Mouse (Mus musculus) gastrocnemius, postnatal 36 days (tissue): ENCODE results near the gene Stat3. TPM values are rescaled to one million over a fixed set of nuclear protein-coding genes. Genes with fewer than 3 reads are reported as not detected.

Source experiments
- DNase-seq, 2 experiments: peaks; one replicate each; pipeline ENCODE4 v3.0.0; 2022
- intact Hi-C: fragments of 180-260 bp; cut with DNase I; formaldehyde crosslinking; loops from one replicate; pipeline ENCODE4 v1.15.1; 2025
- total RNA-seq, 2 experiments: library from RNA; stranded (reverse); gene quantifications; 2 replicates each; pipeline ENCODE4 v1.2.3; 2021

Stat3 gene
- total RNA-seq, 2 experiments from 2014 or later, result 38.8 to 42.9 TPM

DNA sequence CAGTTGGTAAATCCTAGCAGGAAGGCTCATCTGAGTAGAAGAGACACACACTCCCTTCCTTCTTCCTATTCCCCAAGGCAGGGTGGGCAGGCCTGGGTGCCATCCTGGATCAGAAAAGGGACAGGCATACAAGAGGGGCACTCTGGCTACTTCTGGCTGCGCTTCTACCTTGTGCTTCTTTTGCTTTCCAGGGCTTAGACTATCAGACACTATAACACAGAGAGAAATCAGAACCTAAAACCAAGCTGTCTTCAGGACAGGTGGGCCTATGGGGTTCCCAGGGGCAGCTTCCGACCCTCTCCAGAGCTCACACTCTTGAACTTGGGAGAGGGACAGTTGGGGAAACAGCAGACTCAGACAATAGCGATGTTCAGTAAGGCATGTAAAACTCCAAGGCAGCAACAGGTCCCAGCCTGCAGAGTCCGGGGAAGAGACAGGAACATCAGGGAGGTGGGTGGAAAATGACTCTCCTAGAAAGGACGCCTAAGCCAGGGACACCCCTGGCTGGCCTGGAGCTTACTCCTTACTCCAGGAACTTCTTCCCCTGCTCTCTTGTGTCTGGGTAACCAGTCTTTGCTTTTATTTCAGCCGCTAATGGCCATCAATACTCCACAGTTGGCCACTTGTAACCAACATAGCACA lies 25.7 kb upstream of the Stat3 start:
- DNase-seq, result no peak
- intact Hi-C loops, result no loop called here

DNA sequence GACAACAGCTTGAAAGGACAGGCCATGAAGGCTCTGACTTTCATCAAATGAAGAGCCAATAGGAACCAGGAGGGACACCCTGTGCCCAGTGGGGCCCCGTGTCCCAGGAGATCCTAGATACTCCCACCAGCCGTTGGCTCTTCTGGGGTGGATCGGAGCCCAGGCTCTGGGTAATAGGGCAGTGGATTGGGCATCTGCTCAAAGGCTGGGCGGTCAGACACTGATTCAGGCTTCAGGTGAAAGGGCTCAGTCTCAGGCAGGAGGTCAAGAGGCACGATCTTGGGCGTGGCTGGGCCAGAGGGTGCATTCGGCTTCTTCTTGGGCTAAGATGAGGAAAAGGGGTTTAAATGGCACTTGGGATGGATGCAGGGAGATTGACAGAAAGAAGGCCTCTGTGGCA lies 24.8 kb upstream of the Stat3 start:
- DNase-seq, result no peak
- intact Hi-C loops, result no loop called here

DNA sequence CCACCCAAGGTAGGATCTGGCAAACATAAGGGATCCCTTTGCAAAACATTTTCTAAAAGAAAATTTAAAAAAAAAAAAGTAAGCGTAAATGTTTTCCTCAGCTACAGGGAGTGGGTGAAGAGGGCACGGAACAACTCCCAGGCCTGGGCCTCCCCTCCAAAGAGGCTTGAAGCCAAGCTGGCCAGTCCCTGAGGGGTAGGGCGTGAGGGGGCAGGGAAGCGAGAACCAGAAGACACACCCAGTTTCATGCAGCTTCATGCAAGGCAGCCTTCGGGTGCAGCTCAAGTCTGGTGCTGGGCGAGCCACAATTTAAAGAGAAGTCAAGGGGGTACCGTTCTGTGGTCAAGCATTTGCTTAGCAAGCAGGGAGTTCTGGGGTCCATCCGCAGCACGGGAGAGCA lies 24.3 kb upstream of the Stat3 start:
- intact Hi-C loops, result no loop called here
- DNase-seq, result peak; percentile 64 to 70

DNA sequence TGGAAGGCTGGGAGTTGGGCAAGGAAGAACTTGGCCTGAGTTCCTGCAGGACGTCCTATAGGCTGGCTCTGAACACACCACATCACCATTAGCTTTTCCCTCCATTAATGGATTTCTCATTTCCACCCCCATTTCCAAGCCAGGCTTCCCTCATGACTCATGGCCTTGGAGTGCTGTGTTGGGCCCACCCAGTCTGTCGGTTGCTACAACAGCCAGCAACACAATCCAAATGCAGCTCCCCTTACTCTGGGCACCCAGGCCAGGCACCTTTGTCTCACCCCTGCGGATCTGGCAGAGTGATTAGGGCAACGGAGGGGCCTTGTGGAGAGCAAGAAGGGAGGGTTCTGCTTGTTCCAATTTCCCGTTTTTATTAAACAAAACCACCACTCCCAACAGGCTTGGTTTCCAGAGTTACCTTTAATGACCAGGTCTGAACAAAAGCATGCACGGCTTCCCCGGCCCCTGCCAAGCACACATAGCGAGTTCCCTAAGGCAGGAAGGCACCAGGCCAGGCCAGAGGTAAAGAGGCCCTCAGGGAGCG lies 23.1 kb upstream of the Stat3 start:
- peak; percentile 55 to 75 for DNase-seq
- intact Hi-C loops, result no loop called here

DNA sequence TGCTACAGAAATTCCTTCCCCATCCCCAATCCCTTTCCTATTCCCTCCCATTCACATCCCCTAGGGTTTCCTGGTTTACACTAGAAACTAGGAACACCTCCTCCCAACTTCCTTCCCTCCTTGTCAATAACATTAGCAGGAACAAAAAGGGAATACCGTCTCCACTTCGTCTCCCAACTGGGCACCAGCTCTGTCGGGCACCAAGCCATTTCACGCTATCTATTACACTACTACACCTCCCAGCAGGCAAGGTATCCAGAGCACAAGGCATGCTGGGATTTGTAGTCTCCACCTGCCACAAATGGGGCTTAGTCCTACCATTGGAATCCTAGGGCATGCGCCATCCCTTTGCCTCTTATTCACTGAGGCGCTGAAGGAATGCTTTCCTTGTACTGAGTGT lies 21.2 kb upstream of the Stat3 start:
- peak; percentile 62 to 78 for DNase-seq
- intact Hi-C loops, result no loop called here

DNA sequence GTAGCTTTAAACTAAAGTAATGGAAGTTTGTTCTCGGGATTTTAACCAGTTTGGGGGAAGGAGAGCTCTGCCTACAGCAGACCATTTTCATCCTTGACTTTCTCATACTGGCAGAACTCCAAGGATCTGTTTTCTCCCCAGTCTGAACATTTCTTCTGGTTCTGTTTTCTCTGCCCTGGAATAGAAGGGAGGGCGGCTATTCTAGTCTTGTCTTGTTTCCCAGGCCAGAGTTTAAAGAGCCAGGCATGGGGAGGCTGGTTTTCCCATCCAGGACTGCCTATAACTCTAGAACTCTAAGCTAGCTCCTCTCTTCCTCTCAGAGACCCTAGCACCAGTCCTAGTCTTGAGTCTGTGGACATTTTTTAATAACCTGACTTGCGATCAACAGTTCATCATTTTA lies 20.5 kb upstream of the Stat3 start:
- intact Hi-C loops, result loop anchor here (5.0 to 10.0 kb wide), 3 partner anchors 128 to 245 kb away; partner anchors contain the start of genes Hcrt, Hspb9 and Kat2a
- DNase-seq, result no peak

DNA sequence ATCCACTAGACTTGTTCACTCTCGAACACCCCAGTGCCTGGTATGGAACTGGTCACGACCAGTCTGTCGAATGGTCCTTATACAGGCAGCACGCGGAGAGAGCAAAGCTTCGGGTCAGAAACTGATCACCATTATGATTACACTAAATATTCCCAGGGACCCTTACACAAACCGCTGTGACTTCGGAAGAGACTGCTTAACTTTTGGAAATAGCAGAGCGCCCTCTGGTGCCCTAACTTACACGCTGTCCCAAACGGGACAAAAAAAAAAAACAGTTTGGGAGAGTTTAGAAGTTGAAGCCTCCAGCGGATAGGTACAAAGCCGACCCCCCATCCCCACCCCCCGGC lies 20.1 kb upstream of the Stat3 start:
- peak in 1 of 2 experiments; percentile 58 for DNase-seq

DNA sequence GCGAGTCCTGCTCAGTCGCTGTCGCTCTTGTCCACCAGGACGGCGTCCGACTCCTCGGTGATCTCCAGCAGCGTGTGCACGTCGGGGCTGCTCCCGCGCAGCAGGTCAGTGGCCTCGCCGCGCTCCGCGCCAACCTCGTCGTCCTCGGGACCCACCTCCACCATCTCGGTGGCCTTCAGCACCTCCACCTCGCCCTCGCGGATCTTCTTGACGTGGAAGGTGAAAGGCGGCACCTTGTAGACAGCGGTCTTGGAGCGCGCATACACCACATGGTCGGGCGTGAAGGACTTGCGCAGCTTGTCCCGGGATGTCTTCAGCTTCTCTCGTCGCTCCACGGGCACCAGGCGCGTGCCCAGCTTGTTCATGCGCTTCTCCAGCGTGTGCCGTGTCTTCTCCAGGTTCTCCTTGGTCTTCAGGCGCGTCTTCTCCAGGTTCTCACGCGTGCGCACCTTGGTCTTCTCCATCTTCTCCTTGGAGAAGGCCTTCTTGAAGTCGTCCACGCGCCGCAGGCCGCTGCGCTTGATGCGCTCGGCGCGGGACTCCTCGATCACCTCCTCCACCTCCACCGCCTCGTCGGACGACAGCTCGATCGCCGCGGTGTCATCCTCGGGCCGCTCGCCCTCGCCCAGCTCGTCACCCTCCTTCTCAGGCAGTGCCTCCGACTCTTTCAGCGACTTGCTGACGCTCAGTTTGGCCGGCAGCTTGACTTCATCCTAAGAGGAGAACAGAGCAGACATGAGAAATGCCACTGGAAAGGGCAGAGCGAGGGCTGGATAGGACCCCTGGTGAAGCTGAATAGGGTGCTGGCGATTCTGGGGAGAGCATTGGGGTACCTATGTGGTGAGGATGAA lies 19.5 kb upstream of the Stat3 start:
- no peak for DNase-seq
- intact Hi-C loops, result loop anchor here (5.0 to 10.0 kb wide), 3 partner anchors 127 to 244 kb away; partner anchors contain the start of genes Hcrt, Hspb9 and Kat2a

More for the DNA sequence above, 20.1 kb upstream of the Stat3 start:
- intact Hi-C loops, result loop anchor here (5.0 to 10.0 kb wide), 3 partner anchors 127 to 245 kb away; partner anchors contain the start of genes Hcrt, Hspb9 and Kat2a

DNA sequence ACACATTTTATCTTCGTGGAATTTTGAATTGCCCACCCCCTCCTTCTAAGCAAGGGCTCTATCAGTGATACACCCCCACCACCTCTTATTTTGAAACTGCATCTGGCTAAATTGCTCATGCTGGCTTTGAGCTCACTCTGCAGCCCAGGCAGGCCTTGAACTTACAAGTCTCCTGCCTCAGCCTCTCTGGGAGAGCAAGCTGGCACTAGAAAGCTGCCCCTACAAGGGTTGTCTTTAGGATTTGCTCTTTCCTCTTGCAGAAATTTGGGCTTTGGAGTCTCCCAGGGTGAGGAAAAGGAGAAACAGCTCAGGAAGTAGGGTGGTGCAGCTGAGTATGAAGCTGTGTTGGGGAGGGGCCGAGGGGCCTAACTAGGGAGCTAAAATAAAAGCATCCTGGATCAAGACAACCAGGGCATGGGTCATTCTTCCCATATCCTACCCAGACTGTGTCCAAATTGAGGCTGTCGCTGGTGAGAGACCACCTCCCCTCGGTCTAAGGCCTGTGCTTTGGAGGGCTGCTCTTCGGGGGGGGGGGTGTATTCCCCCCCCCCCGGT lies 18.7 kb upstream of the Stat3 start:
- DNase-seq, result no peak
- intact Hi-C loops, result loop anchor here (1.0 to 10.0 kb wide), 4 partner anchors 65 to 243 kb away; partner anchors contain the start of genes Hcrt, Hspb9 and Kat2a

DNA sequence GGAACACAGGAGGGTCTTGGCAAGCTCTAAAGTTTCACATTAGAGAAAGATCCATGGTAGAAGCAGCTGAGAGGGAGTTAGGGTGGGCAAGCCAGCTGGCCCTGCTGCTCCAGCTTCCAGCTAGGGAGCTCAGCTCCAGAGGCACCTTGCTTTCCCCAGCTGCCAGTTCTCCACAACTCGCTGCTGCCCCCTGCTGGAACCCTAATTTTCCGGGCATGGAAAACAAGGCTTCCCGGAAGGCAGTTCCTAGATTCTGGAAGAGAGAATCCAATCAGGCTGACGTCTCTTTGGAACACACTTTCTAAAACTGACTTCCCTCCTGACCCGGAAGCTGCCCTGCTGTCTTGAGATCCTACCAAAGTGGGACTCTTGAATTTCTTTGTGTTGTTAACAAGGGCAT lies 17.9 kb upstream of the Stat3 start:
- peak; percentile 89 to 90 for DNase-seq
- intact Hi-C loops, result loop anchor here (1.0 to 10.0 kb wide), 4 partner anchors 64 to 242 kb away; partner anchors contain the start of genes Hcrt, Hspb9 and Kat2a

DNA sequence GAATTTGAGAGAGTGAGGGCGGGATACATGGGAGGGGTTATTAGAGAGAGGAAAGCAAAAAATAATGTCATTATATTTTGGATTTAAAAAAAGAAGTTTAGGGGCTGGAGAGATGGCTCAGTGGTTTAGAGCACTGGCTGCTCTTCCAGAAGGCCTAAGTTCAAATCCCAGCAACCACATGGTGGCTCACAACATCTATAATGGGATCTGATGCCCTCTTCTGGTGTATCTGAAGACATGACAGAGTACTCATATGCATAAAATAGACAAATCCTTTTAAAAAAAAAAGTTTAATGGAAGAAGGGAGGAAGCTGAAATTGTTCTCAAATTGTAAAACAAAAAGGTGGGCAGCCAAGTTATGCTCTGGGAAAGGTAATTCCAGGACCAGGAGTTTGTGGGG lies 10.2 kb upstream of the Stat3 start:
- DNase-seq, result no peak
- intact Hi-C loops, result no loop called here

DNA sequence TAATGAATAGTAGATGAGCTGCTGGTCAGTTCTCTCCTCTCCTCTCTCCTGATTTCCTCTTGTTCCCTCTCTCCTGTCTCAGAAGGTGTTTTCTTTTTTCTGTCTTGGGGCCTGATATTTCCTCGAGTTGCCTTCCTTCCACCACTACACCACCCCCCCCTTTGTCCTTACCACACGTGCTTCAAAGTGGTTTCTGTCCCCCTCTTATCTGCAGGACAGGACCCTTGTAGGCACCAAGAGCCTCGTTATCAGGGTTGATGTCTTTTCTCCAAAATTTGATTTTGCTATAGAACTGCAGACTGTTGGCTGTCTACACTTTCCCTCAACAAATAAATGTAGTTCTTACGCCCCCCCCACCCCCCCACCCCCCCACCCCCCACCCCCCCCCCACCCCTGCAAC lies 9.0 kb upstream of the Stat3 start:
- intact Hi-C loops, result no loop called here
- DNase-seq, result no peak

DNA sequence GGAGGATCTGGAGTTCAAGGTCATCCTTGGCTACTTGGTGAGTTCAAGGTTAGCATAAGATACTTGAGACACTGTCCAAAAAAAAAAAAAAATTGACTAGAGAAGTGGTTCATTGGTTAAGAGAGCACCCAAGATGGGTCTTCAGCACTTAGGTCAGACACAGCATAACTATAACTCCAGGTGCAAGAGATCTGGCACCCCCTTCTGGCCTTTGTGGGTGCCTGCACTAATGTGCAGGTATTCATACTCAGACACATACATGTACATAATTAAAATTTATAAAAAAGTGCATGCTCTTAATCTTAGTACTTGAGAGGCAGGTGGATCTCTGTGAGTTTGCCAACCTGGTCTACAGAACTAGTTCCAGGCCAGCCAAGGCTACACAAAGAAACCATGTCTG lies 8.2 kb upstream of the Stat3 start:
- intact Hi-C loops, result no loop called here
- DNase-seq, result no peak

DNA sequence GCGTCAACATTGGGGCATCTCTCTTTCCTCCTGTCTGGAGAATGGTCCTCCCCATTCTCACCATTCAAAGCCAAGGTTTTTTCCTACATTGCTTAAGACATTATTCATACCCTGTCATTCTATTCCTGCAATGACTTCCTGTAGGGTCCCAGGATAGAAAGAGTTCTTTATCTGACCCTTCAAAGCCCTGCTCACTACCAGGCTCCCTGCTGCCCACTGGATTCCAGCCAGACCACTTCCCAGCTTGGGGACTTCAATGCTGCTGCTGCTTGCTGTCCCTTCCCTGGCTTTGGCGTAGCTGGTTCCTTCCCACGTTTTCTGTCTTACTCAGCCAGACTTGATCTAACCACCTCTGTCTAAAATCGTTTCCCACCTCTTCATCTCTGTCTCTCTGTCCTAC lies 7.5 kb upstream of the Stat3 start:
- intact Hi-C loops, result no loop called here
- no peak for DNase-seq

DNA sequence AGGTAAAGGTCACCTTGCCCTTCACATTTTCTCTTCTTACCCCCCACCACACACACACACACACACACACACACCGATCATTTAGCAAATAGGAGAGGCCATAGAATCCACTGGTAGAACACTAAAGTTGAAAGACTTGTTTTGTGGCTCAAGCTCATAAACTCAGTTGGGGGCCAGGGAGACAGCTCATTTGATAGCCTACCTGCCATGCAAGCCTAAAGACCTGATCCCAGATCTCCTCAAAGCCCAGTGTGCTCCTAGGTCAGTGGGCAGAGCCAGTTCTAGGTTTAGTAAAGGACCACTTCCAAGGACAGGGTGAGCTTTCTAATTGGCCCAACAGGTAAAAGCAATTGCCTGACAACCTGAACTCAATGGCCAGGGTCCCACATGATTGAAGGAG lies 3.0 kb upstream of the Stat3 start:
- intact Hi-C loops, result no loop called here
- DNase-seq, result no peak

DNA sequence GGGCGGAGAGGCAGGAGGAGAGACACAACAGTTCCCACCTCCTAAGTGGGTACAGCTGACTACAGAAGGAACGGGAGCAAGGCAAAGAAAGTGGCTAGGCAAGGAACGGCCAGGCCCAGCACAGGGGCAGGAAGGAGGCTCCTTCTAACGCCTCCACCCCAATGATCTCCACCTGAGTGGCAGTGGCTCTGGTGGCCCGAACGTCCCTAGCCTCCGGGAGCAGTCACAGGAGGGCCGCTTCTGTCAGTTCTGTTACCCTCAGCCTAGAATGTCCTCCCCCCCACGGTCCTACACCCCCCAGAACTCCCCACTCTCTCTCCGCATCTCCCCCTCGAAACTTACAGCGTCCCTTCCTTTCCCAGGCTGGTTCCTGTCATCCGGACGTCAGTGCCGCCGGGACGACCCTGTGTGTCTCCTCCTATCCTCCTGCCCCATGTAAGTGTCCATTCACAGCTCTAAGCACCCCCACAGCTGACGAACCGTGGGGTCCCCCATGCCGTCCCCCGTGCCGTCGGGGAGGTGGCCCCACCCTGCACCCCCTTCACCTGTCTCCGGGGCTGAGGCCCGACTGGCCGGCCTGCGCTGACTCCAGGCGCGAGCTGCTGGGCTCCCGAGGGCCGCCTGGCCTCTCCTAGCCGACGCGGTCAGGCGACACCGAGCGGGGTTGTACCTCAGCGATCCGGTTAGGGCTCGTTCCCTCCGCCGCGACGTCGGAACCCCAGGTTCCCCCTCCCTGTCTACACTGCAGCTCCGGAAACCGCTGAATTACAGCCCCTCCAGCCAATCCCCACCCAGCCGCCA lies 429 bp downstream of the Stat3 start:
- intact Hi-C loops, result no loop called here
- DNase-seq, result peak in 1 of 2 experiments; percentile 24

DNA sequence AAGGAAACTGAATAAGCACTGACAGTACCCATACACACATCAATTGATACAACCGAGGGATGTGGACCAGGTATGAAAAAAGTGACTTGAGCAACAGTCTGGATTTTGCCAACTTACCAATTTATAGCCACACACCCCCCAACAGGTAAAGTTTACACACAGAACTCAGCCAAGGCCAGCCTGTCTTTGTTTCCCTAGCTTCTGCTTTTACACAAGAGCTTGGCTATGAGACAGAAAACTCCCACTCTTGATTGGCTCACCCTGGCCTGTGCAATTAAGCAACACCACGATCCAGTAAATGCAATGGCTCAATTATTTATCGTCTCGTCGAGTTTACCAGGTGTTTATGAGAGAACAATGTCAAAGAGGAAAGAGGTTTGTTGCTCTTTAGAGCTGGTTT lies 1.2 kb downstream of the Stat3 start:
- intact Hi-C loops, result no loop called here
- DNase-seq, result no peak

DNA sequence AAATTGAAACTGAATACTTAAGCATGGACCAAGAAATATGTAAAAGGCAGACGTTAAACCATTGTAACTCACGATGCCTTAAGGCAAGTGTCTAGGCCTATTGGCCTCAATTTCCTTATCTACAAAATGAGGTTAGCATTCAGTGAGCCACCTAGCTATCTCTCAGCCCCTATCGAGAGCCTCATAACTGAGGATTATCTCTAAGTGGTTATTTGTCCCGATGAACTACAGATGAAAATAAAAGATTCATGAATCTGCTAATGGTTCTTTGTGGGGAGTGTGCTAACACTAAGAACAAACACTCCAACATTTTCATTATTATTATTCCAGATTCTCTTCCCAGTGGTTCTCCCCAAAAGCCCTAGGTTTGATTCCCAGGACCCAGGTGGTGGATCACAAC lies 2.0 kb downstream of the Stat3 start:
- intact Hi-C loops, result no loop called here
- DNase-seq, result no peak

DNA sequence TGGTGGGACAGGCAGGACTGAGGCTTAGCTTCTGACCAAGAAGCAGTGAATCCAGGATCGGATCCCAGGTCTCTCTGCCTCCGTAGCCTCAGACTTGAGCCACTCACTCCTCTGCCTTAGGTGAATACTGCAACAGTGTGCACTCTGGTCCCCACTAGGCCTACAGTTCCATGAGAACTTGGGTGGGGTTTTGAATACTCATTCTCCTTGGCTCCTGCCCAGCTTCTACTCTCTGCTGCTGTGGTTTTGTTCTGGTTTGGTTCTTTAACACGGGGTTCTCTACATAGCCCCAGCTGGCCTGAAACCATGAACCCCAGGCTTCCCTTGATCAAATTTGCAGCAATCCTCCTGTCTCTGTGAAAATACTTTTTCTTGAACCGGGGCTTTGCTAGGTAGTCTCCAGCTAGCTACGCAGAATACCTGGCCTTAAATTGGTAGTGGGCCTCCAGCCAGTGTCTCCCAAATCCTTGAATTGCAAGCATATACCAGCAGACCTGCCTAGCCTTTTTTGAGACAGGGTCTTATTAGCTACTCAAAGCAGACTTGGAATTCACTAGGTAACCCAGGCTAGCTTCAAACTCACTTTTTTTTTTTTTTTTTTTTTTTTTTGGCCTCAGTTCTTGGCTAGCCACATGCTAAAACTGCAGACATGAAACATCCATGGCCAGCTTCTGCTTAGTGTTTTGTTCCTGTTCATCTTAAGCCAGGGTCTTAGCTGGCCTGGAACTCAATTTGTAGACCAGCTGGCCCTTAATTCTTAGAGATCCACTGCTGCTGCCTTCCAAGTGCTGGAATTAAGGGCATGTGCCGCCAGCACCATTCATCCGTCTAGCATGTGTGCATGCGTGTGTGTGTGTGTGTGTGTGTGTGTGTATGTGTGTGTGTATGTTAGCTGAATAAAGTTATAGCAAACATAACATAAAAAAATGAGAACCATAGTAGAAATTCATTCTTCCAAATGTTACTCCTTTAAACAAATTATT lies 3.7 kb downstream of the Stat3 start:
- DNase-seq, result no peak
- intact Hi-C loops, result no loop called here
